Mouse (Mus musculus) adrenal gland, postnatal 4 days (tissue): Measurements from ENCODE around the gene Rnf181. TPM values are rescaled to one million over a fixed set of nuclear protein-coding genes. Genes with fewer than 3 reads are reported as not detected.
A peak's percentile ranks its signal among the peaks of the same experiment; 100 is the strongest.

Source experiments
- DNase-seq, 2 experiments: peaks; one replicate each; pipeline ENCODE4 v3.0.0; 2021 to 2022; ENCODE audit warnings: low spot score in 2 of 2, mixed read lengths in 2 of 2
- total RNA-seq, 2 experiments: library from RNA; stranded (reverse); gene quantifications; 2 replicates each; pipeline ENCODE4 v1.2.3; 2021

Rnf181 gene
- total RNA-seq, 2 experiments from 2014 or later, result 329 to 344 TPM

- no peak for DNase-seq
These were observed 19.8 kb upstream of the Rnf181 start for GRCm38 (mm10) chr6:72386561-72386960.

GRCm38 (mm10) chr6:72385258-72385657, 18.5 kb upstream of the Rnf181 start:
- DNase-seq, result no peak

- DNase-seq, result no peak
These were observed 17.2 kb upstream of the Rnf181 start for GRCm38 (mm10) chr6:72383952-72384351.

GRCm38 (mm10) chr6:72383142-72383820, 16.5 kb upstream of the Rnf181 start:
- no peak for DNase-seq

GRCm38 (mm10) chr6:72382494-72382893, 15.7 kb upstream of the Rnf181 start:
- DNase-seq, result no peak

- DNase-seq, result peak; percentile 61 to 71
These were observed 13.5 kb upstream of the Rnf181 start, which contains the start of gene Vamp5 for GRCm38 (mm10) chr6:72380131-72380770. TSS of gene Vamp5 (minus strand) at chr6:72380468.

GRCm38 (mm10) chr6:72379377-72380130, 12.8 kb upstream of the Rnf181 start:
- no peak for DNase-seq

- no peak for DNase-seq
These were observed 11.9 kb upstream of the Rnf181 start for GRCm38 (mm10) chr6:72378510-72379234.

GRCm38 (mm10) chr6:72374820-72375563, 8.2 kb upstream of the Rnf181 start:
- DNase-seq, result no peak

- DNase-seq, result no peak
These were observed 7.5 kb upstream of the Rnf181 start for GRCm38 (mm10) chr6:72374206-72374605.

GRCm38 (mm10) chr6:72373184-72373583, 6.4 kb upstream of the Rnf181 start:
- no peak for DNase-seq

- no peak for DNase-seq
These were observed 4.8 kb upstream of the Rnf181 start for GRCm38 (mm10) chr6:72371571-72371970.

GRCm38 (mm10) chr6:72371147-72371546, 4.4 kb upstream of the Rnf181 start:
- DNase-seq, result no peak

- DNase-seq, result peak in 1 of 2 experiments; percentile 39
These were observed 3.3 kb upstream of the Rnf181 start for GRCm38 (mm10) chr6:72370091-72370490.

GRCm38 (mm10) chr6:72369557-72369956, 2.8 kb upstream of the Rnf181 start:
- no peak for DNase-seq

- no peak for DNase-seq
These were observed 761 bp upstream of the Rnf181 start for GRCm38 (mm10) chr6:72367460-72367974.

GRCm38 (mm10) chr6:72366304-72366703, 452 bp downstream of the Rnf181 start:
- DNase-seq, result no peak

GRCm38 (mm10) chr6:72364985-72365384, 1.8 kb downstream of the Rnf181 start:
- DNase-seq, result no peak

GRCm38 (mm10) chr6:72364009-72364408, 2.7 kb downstream of the Rnf181 start:
- DNase-seq, result no peak
